Mouse (Mus musculus): ENCODE measurements at regions not wholly inside any gene's neighbourhood (a gene's known extent, or its start where the extent isn't known, plus 50 kb on each side); places are given as distances from the start of the nearest gene placed in this dataset.

DNA sequence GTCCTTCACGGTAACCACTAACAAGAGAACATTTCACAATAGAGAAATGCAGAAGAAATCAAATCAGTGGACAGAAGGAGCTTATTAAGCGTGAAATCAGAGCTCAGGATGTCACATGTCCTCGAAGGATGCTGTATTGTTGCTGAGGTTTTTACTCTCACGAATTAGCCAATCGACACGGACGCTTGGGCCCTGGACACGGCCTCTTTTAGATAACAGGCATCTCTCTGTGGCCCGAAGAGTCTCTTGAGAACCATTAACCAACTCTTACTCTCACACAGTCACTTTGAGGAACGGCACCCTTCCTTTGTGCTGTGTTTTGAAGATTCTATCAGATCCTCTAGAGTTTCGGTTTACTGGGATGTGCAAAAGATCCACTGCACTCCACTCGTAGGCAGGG, 128.2 kb downstream of the Tsen15 start:
- H3K27ac ChIP-seq (ENCODE audit: low read length): no peak overlapping the region
- WGBS: 74% methylated on average over 12 of the region's 12 CpGs
- ATAC-seq (ENCODE audit: insufficient read depth, low FRiP score): no peak

DNA sequence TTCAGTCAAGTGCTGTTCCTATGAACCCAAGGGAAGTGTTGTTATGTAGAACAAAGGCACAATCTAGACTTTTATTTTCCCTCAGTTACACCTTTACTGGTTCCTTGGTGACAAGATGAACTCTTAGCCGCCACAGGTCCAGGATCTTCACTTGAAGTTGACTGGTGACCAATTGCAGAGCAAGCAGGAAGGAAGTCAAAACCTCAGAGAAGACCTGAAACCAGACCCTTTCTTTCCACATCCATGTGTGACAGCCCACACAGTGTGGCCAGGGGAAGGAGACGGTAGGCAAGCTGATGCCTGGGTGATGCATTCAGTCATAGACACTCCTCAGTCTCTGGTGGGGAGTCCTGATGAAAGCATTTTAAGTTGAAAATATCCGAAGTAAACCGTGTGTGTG, 132.6 kb downstream of the Tsen15 start:
- H3K27ac ChIP-seq (ENCODE audit: low read length): no peak overlapping the region
- H3K27me3 ChIP-seq (ENCODE audit: control insufficient read depth, insufficient read depth, low read length): no peaks in the 10 kb centered on the region
- no peak overlapping the region for H3K4me3 ChIP-seq (replicated peaks; ENCODE audit: low read length)
- no peaks in the 10 kb centered on the region for H3K36me3 ChIP-seq (ENCODE audit: control insufficient read depth, insufficient read depth, low read length)
- H3K9me3 ChIP-seq (replicated peaks; ENCODE audit: control insufficient read depth, low read length): no peaks in the 10 kb centered on the region
- ATAC-seq (ENCODE audit: insufficient read depth, low FRiP score): no peak
- no peaks in the 10 kb centered on the region for H3K4me1 ChIP-seq (ENCODE audit: control insufficient read depth, insufficient read depth, low read length)
- 73% methylated on average over 4 of the region's 4 CpGs for WGBS
- no peak overlapping the region for H3K9ac ChIP-seq (ENCODE audit: low read length)
- no peak overlapping the region for H3K4me2 ChIP-seq (ENCODE audit: low read depth, low read length)

More for the DNA sequence above, 128.2 kb downstream of the Tsen15 start:
- Histone ChIP-seq H3K27me3 (ENCODE audit: control insufficient read depth, insufficient read depth, low read length) (no peaks in the 10 kb centered on the region), H3K9ac (ENCODE audit: low read length) (no peak overlapping the region), H3K4me2 (ENCODE audit: low read depth, low read length) (no peak overlapping the region), H3K4me3 (replicated peaks; ENCODE audit: low read length) (no peak overlapping the region), H3K4me1 (ENCODE audit: control insufficient read depth, insufficient read depth, low read length) (no peaks in the 10 kb centered on the region), H3K9me3 (replicated peaks; ENCODE audit: control insufficient read depth, low read length) (no peaks in the 10 kb centered on the region), H3K36me3 (ENCODE audit: control insufficient read depth, insufficient read depth, low read length) (no peaks in the 10 kb centered on the region)

DNA sequence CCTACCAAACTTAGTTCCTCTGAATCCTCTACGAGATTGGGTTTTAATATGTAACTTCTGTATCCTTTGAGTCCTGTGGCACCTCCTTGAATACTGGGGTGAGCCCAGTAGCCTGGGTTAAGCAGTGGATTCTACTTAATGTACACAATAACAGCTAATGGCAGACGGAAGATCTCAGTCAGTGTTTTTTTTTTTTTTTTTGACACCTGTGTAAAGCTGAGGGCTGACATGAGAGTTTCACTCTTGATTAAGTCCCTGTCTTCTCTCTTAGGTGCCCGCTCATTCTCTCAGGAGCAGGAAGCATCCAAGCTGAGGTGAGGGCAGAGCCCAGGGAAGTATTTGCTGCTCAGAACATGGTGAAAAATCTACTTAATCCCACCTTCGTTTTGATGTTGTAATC, 133.0 kb downstream of the Tsen15 start:
- WGBS: 69% methylated on average over 4 of the region's 4 CpGs

DNA sequence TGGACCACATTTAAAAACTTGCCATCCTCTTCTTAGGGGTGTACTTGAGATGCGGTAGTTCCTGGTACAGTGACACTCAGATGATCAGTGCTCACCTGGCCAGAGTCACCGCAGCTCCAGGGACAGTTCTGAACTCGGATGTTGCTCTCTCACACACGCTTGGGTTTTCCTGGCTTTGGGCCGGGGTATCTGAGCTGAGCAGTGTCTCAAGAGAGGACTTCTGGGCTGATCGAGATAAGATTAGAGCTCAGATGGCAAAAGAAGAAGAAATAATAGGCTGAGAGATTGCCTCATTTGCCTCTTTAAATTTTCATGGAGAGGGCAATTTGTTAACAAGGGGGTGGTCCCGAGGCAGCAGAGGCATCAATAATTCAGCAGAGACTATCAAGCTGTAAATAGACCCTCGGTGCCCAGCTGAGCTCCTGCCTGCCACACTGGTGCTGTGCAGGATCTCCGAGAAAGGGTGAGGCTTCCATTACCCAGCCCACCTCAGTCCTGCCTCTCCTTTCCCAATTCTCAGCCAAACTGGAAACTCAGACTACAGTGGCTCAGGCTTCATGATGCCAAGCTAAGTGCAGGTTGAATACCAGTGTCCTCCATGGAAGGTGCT, 133.7 kb downstream of the Tsen15 start:
- H3K36me3 ChIP-seq (ENCODE audit: control insufficient read depth, insufficient read depth, low read length): no peaks in the 10 kb centered on the region
- ATAC-seq (ENCODE audit: insufficient read depth, low FRiP score): no peak
- H3K27ac ChIP-seq (ENCODE audit: low read length): no peak overlapping the region
- no peaks in the 10 kb centered on the region for H3K9me3 ChIP-seq (replicated peaks; ENCODE audit: control insufficient read depth, low read length)
- no peak overlapping the region for H3K4me2 ChIP-seq (ENCODE audit: low read depth, low read length)
- WGBS: 70% methylated on average over 9 of the region's 9 CpGs
- no peaks in the 10 kb centered on the region for H3K4me1 ChIP-seq (ENCODE audit: control insufficient read depth, insufficient read depth, low read length)
- no peak overlapping the region for H3K4me3 ChIP-seq (replicated peaks; ENCODE audit: low read length)
- no peak overlapping the region for H3K9ac ChIP-seq (ENCODE audit: low read length)
- H3K27me3 ChIP-seq (ENCODE audit: control insufficient read depth, insufficient read depth, low read length): no peaks in the 10 kb centered on the region

More for the DNA sequence above, 133.0 kb downstream of the Tsen15 start:
- Histone ChIP-seq H3K9me3 (replicated peaks; ENCODE audit: control insufficient read depth, low read length) (no peaks in the 10 kb centered on the region), H3K4me3 (replicated peaks; ENCODE audit: low read length) (no peak overlapping the region), H3K36me3 (ENCODE audit: control insufficient read depth, insufficient read depth, low read length) (no peaks in the 10 kb centered on the region), H3K4me1 (ENCODE audit: control insufficient read depth, insufficient read depth, low read length) (no peaks in the 10 kb centered on the region), H3K9ac (ENCODE audit: low read length) (no peak overlapping the region), H3K27ac (ENCODE audit: low read length) (no peak overlapping the region), H3K27me3 (ENCODE audit: control insufficient read depth, insufficient read depth, low read length) (no peaks in the 10 kb centered on the region), H3K4me2 (ENCODE audit: low read depth, low read length) (no peak overlapping the region)
- no peak for ATAC-seq (ENCODE audit: insufficient read depth, low FRiP score)

DNA sequence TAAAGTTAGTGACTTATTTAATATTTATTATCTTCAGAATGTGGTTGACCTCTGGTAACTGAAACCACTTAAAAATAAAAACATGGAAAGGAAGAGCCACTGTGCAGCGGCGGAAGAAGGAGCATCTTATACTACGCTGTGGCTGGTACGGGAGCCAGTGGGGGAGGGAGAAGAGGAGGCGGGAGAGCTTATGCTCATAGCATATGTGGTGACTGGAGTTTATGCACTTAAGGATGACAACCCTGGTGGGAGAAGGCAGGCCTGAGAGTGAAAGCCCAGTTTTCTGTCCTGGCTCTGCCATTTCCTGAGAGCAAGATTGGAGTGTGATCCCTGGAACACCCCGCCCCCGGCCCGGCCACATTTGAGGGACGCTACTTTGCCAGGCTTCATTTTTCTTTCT, 145.5 kb downstream of the Tsen15 start:
- H3K4me2 ChIP-seq (ENCODE audit: low read depth, low read length): no peak overlapping the region
- no peaks in the 10 kb centered on the region for H3K36me3 ChIP-seq (ENCODE audit: control insufficient read depth, insufficient read depth, low read length)
- no peaks in the 10 kb centered on the region for H3K9me3 ChIP-seq (replicated peaks; ENCODE audit: control insufficient read depth, low read length)
- H3K27ac ChIP-seq (ENCODE audit: low read length): no peak overlapping the region
- ATAC-seq (ENCODE audit: insufficient read depth, low FRiP score): no peak
- WGBS: 95% methylated on average over 9 of the region's 9 CpGs
- H3K4me3 ChIP-seq (replicated peaks; ENCODE audit: low read length): no peak overlapping the region
- no peak overlapping the region for H3K9ac ChIP-seq (ENCODE audit: low read length)
- H3K27me3 ChIP-seq (ENCODE audit: control insufficient read depth, insufficient read depth, low read length): no peaks in the 10 kb centered on the region
- no peaks in the 10 kb centered on the region for H3K4me1 ChIP-seq (ENCODE audit: control insufficient read depth, insufficient read depth, low read length)

DNA sequence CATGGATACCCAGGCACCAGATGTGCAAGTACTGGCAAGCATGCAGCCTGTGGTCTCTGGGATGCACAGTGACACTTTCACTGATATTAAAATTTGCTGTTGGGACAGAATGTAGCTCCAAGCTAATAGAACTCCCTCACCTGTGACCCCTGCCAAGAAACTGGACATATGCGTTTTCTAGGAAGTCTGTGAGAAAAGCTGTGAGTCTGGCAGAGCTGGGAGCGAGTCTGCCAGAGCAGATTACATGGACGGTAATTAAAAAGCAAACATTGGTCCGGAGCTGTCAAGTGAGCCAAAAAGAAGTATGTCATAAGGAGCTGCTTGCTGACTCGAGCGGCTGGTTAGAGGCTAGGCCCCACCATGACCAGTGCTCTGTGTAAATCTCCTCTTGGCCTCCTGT, 147.1 kb downstream of the Tsen15 start:
- 36% methylated on average over 6 of the region's 6 CpGs for WGBS
- Histone ChIP-seq H3K4me1 (ENCODE audit: control insufficient read depth, insufficient read depth, low read length) (no peaks in the 10 kb centered on the region), H3K4me3 (replicated peaks; ENCODE audit: low read length) (no peak overlapping the region), H3K9ac (ENCODE audit: low read length) (no peak overlapping the region), H3K36me3 (ENCODE audit: control insufficient read depth, insufficient read depth, low read length) (no peaks in the 10 kb centered on the region), H3K4me2 (ENCODE audit: low read depth, low read length) (no peak overlapping the region), H3K9me3 (replicated peaks; ENCODE audit: control insufficient read depth, low read length) (no peaks in the 10 kb centered on the region), H3K27ac (ENCODE audit: low read length) (no peak overlapping the region), H3K27me3 (ENCODE audit: control insufficient read depth, insufficient read depth, low read length) (no peaks in the 10 kb centered on the region)
- no peak for ATAC-seq (ENCODE audit: insufficient read depth, low FRiP score)

DNA sequence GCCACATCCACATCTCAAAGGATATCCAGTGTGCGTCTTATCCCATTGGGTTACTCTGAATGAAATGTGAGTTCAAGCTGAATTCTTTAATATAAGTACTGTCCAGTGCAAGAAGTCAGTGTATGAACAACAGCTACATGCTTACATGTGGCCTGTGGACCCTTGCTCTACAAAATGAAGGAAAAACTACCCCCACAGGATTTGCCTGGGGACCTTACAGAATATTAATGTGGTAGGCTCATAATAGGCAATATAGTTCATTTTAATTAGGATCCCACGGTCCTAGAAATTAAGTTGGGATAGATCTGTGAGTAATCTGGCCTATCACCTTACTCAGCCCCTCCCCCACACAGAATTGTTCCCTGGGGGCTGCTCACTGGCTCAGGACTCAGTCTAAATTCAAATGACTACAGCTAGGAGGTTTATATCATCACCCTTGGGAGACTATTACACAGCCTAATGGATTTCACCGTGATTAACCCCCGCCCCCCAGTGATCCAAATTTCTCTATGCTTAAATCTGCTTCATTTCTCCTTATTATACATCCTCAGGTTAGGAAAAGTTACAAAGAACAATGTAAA, 145.4 kb upstream of the 1700025G04Rik start:
- no peak overlapping the region for H3K27ac ChIP-seq (ENCODE audit: low read length)
- H3K4me1 ChIP-seq (ENCODE audit: control insufficient read depth, insufficient read depth, low read length): no peaks in the 10 kb centered on the region
- no peak for ATAC-seq (ENCODE audit: insufficient read depth, low FRiP score)
- H3K27me3 ChIP-seq (ENCODE audit: control insufficient read depth, insufficient read depth, low read length): no peaks in the 10 kb centered on the region
- H3K4me3 ChIP-seq (replicated peaks; ENCODE audit: low read length): no peak overlapping the region
- WGBS: 87% methylated on average over 4 of the region's 4 CpGs
- H3K9ac ChIP-seq (ENCODE audit: low read length): no peak overlapping the region
- H3K4me2 ChIP-seq (ENCODE audit: low read depth, low read length): no peak overlapping the region
- H3K36me3 ChIP-seq (ENCODE audit: control insufficient read depth, insufficient read depth, low read length): no peaks in the 10 kb centered on the region
- H3K9me3 ChIP-seq (replicated peaks; ENCODE audit: control insufficient read depth, low read length): no peaks in the 10 kb centered on the region

DNA sequence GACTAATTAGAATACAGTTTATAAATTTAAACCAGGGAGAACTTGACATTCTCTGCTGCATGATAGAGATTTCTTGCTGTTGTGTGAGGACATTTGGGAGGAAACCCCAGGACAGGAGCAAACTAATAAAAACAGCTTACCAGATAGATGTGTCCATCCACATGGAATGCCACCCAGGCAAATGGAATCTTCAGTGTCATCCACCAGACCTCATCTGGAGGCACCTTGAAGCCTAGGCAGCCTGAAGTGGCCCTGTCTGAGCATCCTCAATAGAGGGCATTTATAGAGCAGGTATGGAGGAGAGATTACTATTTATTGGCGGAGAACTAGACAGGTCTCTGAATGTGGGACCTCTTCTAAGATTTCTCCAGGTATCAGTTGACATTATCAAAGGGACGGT, 144.8 kb upstream of the 1700025G04Rik start:
- Histone ChIP-seq H3K36me3 (ENCODE audit: control insufficient read depth, insufficient read depth, low read length) (no peaks in the 10 kb centered on the region), H3K27me3 (ENCODE audit: control insufficient read depth, insufficient read depth, low read length) (no peaks in the 10 kb centered on the region), H3K4me1 (ENCODE audit: control insufficient read depth, insufficient read depth, low read length) (0 out of 2 replicates have a peak, but pooled peaks cover under 1% of the 10 kb centered on the region), H3K27ac (ENCODE audit: low read length) (no peak overlapping the region), H3K9ac (ENCODE audit: low read length) (no peak overlapping the region), H3K4me3 (replicated peaks; ENCODE audit: low read length) (no peak overlapping the region), H3K9me3 (replicated peaks; ENCODE audit: control insufficient read depth, low read length) (no peaks in the 10 kb centered on the region), H3K4me2 (ENCODE audit: low read depth, low read length) (no peak overlapping the region)
- ATAC-seq (ENCODE audit: insufficient read depth, low FRiP score): no peak
- WGBS: 87% methylated on average over 2 of the region's 2 CpGs

DNA sequence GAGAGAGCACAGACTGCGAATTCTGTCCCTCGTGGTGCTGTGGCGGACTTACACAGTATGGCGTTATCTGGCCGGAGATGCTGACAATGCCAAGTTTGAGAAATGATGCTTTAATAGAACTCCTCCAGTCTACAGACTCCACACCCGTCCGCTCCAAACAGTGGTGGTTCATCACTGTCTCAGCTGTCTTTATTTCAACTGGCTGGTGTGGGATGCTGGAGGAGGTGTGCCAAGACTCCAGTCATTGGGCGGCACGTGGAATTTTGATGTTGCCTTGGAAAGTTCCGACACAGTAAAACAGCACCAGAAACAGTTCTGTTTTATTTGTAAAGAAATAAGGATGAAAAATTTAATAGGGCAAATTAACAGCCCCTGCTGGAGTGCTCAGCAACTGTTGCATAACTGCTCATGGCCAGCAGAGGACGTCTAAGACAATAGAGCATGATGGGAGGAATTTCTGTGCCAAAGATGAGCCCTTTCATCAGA, 141.8 kb upstream of the 1700025G04Rik start:
- Histone ChIP-seq H3K36me3 (ENCODE audit: control insufficient read depth, insufficient read depth, low read length) (no peaks in the 10 kb centered on the region), H3K27me3 (ENCODE audit: control insufficient read depth, insufficient read depth, low read length) (no peaks in the 10 kb centered on the region), H3K4me1 (ENCODE audit: control insufficient read depth, insufficient read depth, low read length) (0 out of 2 replicates have a peak, but pooled peaks cover 6% of the 10 kb centered on the region), H3K27ac (ENCODE audit: low read length) (no peak overlapping the region), H3K9me3 (replicated peaks; ENCODE audit: control insufficient read depth, low read length) (no peaks in the 10 kb centered on the region), H3K4me2 (ENCODE audit: low read depth, low read length) (no peak overlapping the region), H3K9ac (ENCODE audit: low read length) (no peak overlapping the region), H3K4me3 (replicated peaks; ENCODE audit: low read length) (no peak overlapping the region)
- 51% methylated on average over 11 of the region's 11 CpGs for WGBS
- no peak for ATAC-seq (ENCODE audit: insufficient read depth, low FRiP score)

All from stomach, embryonic 16.5 days (tissue).